Mouse (Mus musculus) 416B (cell line): ENCODE measurements around the gene Bicral.

Source experiments
- DNase-seq: peaks from one replicate; pipeline ENCODE4 v3.0.0; 2011; ENCODE audit warnings: low read depth

Bicral gene

GRCm38 (mm10) chr17:46751056-46751793, 107.1 kb downstream of the Bicral start:
- peak; percentile 95 for DNase-seq

- DNase-seq: no peak
Observed at GRCm38 (mm10) chr17:46750580-46750979, 107.7 kb downstream of the Bicral start.

GRCm38 (mm10) chr17:46749282-46749681, 109.0 kb downstream of the Bicral start:
- DNase-seq: no peak
